Mouse (Mus musculus) right cerebral cortex, adult 2 months (tissue): Measurements from ENCODE around the gene Gadd45gip1.

ENCODE experiments used
- DNase-seq, 2 experiments: peaks; one replicate each; pipeline ENCODE4 v3.0.0; 2021 to 2022; ENCODE audit warnings: low spot score in 2 of 2

The Gadd45gip1 gene

DNA sequence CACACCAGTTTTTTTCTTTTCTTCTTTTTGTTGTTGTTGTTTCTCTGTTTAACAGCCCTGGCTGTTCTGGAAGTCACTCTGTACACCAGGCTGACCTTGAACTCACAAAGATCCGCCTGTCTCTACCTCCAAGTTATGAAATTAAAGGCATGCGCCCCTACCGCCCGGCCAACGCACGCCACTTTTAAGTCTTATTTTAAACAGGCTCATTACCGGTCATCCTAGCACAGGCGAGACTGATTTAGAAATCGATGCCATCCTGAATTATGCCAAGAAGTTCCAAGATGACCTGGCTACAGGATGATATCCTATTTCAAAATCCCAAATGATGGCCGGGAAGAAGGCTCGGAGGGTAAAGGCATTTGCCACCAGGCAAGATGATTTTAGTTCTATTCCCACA lies at the start of gene Gadd45gip1:
TSS of gene Gadd45gip1 (plus strand) at position 33 of the 400 bp plus-strand sequence.
- DNase-seq = no peak

DNA sequence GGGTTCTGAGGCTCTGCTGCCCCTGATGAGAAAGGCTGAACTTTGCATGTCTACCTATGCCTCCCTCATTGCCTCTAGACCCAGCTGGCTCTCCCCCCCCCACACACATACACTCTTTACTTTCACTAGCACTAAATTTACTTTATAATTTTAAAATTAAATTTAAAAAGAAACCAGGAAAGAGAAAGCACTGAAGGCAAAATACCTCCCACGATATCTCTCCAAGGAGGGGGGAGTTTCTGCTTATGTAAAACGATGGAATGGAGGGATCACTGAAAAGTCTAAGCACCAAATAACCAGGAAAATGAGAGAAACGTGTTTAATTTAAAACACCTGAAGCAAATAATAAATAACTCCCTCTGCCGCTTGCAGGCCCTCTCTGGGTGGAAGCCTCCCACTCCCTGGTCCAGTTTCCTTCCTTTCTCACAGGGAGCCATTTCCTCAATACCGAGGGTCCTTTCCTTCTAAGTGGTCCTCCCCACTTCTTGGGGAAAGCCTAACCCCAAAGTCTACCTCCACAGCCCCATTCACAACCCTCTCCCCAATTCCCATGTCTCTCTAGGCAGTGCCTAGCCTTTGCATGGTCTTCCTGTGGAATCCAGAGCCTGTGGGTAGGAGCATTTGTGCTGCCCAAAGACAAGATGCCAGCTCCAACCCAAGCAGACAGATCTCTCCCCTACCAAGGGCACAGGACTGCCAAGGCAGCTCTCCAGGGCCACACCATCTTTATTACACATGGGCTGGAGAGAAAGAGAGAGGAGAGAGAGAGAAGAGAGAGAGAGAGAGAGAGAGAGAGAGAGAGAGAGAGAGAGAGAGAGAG lies 49.4 kb upstream of the Gadd45gip1 start:
- DNase-seq = no peak

DNA sequence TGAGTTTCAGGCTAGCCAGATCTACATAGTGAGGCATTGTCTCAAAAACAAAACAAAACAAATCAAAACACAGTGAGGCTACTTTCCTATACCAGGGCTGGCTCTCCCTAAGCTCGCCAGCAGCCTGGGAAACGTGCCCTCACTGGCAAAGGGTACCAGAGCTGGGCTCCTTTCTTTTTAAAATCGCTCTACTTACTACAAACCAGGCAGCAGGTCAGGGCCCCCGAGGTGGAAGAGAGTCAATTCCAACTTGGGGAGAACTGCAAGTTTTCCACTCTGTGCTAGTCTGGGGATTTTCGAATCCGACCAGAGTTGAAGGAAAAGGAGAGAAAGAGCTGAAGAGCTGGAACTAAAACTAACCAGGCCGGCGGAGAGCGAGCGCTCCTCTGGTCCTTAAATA lies 48.6 kb upstream of the Gadd45gip1 start:
- DNase-seq = no peak

DNA sequence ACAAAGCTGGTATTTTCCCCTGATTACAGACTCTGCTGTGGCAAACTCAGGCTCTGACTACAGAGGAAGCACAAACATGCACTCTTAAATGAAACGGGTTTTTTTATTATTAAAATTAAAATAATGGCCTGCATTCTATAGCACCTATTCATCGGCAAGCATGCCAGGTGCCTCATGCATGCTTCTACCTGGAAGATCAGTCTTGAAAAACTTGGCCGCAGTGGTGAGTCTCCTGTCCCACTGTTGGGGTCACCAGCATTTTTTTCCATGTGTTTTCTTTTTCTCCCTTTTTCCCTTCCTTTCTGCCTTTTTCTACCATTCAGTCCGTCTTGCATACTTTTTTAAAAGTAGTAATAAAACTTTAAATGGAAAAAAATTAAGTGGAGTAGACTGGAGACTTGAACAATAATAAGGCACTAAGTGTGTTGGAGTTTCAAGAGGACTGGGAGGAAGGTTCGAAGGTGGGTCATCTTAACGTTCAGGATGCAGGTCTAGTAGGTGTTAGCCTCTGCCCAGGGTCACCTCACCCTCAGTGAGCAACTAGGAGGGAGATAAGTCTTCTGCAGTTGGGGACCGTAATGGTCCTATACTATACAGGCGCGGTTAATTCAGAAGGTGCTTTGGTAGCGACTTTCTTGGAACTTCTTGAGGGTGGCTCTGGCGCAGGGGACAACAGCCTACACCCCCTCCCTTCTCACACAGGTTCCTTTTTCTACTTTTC lies 48.0 kb upstream of the Gadd45gip1 start:
- DNase-seq = no peak

DNA sequence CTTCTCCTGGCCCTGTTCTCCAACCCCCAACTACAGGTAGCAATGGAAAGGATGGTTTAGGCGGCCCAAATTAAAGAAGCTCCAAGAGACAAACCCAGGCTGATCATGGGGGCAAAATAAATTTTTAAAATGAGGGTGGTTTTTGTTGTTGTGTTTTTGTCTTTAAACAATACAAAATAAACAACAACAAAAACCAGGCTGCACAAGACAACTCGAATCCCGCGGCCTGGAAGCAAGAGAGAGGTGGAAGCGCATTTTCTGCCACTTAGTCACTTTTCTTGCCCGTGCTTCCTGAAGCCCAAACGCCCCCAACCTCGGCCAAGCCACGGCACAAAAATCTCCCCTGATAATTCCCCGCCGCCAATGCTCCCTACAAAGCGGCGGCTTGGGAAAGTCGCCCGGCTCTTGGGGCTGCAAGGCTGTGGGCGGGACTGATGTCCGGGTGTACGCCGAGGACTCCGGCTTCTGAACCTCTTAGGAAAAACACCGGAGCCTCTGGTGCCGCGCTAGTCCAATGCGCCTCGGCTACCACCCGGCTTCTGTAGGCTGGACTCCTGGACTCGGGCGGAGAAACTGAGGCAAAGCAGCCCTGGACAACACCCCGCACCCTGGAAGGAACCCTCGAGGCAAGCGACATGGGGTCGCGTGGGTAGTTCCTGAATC lies 47.3 kb upstream of the Gadd45gip1 start:
- DNase-seq = no peak

DNA sequence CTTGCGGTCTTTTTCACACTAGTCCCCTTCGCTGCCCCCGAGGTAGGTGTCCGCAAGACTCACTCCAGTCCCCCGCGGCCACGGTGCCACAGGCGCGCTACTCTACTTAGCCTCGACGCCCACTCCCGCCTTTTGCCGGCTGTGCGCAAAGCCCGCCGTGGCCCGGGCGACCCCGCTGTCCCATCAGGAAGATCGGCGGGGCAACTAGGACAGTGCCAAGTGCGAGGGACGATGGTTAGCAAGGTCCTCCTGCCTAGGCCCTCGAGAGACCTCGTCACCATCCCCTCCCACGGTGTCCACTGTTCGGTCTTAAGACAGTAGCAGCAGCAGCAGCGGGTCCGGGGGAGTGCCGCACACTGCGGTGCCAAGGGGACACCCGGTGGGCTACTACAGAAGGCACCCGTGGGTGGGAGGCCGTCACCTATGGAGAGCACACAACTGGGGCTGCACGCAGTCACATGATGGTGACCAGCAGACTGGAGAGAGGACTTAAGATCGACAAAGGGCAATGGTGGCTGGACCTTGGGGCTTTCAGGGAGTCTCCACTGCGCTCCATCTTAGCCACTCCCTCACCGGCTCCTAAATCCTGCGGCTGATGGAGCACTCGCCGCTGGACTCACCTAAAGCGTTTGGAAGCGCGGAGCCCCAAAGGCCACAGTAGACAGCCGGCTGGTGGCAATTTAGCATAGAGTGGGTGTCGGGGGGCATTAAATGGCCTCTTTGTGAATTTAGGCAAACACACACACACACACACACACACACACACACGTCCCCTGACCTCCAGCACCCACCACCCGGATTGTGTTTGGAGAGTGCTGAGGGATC lies 46.4 kb upstream of the Gadd45gip1 start:
- no peak for DNase-seq

DNA sequence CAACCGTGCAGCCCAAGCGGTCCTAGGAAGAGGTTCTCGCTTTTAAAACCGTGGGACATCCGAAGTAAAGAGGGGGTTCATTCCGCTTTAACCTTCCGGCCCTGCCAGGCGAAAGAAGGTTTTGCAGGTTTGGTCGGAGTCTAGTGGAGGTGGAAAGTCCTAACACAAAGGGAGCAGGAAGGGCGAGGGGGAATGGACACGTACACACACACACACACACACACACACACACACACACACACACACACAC lies 45.9 kb upstream of the Gadd45gip1 start:
- DNase-seq = no peak

DNA sequence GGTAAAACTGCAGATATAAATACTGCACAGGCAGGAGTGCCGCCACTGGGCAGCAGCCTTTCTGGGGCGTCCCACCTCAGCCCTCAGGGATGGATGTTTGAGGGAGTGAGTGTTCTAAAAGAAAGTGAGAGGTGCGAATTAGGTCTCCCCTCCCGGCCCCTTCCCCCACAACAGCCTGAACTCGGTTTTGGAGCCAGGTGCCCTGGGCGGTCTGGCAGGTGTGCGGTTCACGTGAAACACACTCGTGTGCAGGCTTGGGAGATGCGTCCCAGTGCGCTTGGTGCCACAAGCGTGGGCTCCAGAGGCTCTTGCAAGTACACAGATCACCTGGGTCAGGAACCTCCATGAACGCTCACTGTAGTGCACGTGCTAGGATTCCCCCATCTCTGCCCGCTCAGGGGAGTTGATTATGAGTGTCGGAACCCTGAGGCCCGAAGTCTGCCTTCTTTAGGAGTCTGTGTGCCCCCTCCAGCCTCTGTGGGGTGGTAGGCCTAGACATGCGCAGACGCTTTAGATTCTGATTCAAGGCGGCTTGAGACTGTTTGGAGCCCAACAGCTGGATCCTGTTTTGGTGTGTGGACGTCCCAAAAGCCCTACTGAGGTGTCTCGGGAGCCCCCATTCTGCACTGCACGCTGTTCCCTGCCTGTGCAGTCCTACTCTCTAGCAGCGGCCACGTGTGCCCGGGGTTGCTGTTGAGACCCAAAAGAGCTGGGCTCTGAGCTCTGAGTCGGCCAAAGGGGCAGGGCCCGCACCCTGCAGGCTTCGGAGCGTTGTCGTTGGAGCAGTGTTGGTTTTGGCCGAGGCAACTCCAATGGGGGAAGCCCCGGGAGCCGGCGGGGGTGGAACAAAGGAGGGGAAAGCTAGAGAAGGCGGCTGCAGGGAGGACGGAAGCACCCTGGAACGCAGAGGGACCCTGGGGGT lies 45.3 kb upstream of the Gadd45gip1 start:
- DNase-seq = no peak

DNA sequence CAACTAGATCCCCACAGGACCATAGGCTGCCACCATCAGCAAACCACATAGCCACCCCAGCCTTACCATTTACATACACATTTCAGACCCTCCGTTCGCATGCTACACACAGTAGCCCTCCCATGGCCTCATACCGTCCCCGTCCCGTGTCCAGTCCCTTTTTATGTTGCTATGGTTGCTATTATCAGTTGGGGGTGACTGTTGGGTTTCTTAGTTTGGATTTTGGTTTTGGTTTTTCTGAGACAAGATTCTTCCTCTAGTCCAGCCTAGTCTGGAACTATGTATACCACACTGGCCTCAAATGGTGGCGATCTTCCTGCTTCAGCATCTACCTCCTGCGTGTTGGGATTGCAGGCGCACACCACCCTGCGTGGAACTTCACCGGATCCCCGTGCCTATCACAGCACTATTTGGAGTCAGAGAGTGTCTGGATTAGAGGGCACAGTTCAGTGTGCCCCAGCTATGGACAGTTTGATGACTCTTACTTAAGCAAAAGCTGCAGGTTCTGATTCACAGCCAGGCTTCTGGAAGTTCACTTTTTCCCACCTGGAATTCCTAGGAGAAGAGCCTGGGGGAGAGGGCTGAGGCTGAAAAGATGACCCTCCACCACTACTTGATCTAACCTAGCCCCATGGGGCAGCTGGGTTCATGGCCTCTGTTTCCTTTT lies 44.4 kb upstream of the Gadd45gip1 start:
- no peak for DNase-seq

DNA sequence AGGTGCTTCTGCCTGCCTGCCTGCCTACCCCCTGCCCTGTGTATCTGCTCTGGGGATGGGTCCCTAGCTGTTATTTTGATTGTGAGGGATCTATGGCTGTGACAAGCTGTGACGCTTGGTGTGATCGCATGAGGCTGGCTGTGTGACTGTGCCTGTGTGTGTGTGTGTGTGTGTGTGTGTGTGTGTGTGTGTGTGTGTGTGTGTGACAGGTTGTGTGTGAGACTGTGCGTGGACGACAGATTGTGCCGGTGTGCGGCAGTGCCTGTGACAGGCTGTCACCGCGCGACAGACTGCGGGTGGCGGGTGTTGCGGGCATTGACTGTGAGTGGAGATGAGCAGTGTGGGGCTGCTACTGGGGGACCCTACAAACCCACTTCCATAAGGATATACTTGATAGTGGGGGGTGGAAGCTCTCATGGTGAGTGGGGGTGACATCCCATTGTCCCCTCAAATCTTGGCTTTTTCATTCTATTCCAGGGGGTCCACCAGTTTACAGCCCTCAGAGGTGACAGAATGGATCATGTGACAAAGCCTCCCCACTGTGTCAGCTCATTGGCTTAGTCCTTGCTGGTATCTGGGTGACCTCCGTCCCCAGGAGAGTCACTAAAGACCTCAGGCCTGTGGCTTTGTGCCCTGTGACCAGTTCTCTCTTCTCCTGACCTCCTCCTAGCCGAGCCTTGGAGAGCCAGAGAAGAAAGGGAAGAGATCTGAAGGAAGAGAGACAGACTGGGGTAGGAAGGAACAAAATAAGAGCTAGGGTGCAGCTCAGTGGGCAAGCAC lies 43.6 kb upstream of the Gadd45gip1 start:
- no peak for DNase-seq

DNA sequence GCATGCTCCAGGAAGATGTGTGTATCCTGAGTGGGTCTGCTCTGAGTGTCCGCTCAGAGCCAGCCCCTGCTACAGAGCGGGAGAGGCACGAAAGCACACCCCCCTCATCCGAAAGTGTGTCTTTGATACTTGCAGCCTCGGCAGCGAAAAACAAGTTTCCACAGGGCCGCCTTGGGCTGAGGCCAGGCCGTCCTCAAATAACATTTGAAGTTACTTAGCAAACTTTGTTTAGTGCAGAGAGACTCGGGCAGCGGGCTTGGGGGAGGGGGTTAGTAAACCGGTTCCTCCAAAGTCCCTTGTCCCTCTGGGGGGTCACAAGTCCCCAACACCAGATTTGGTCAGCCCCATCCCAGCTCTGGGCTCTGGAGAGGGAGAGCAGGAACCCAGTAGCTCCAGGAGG lies 42.4 kb upstream of the Gadd45gip1 start:
- DNase-seq = no peak

DNA sequence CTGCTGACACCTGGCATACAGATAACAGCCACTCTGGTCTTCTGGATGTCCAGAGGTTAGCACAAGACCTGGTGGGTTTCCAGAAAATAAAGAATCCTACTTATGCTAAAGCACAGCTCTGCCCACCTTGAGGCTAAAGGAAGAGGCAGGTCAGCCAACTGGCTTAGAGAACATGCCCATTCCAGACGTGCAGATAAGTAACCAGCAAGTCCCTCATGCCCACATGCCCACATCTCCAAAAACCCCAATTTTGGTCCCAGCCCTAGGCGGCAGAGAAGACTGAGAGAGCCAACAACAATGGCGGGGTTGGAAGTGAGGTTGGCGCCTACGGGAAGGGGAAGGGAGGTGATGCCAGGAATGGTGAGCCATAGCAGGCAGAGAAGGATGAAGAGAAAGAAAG lies 42.0 kb upstream of the Gadd45gip1 start:
- DNase-seq = no peak

DNA sequence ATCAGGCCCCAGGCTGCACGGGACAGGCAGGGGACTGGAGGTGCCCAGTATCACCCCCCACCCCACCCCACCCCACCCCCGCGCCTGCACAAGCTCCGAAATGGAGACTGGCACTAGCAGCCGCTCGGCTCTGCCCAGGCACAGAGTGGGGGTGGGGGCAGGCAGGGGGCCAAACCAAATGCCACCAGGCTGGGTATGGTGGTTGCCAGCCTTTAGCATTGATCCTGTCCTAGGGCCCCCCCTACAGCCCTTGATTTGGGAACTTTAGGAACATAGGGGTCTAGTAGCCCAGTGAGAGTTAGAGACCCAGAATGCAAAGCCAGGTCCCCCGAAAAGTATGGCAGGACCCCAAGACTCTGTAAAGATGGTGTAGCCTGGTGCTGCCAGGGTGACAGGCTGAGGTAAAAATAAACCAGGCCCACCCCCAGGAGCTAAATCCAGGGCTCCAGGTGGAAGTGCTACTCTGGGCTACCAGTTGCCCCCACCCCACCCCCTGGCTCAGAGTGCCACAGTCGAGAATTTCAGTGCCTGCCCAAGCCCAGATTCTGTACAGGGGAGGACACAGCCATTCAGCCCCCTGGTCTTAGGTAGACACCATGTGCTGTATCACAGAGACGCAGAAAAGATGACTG lies 41.4 kb upstream of the Gadd45gip1 start:
- DNase-seq = no peak

DNA sequence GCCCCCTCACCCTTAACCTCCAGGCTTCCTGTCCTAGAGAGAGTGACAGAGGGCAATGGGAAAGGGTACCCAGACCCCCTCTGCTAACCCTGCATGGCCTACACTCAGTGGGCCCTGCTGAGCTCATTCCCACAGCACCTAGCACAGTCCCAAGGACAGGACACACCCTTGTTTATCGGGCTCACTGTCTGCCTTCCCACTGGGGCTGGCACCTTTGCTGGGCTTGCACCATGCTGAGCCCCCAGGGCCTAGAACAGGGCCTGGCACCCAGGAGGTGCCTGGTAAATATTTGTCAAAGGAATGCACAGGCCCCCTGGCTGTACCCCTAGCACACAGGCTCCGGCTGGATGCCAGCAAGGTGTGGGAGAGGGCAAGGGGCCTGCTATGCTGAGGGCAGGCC lies 40.8 kb upstream of the Gadd45gip1 start:
- no peak for DNase-seq

DNA sequence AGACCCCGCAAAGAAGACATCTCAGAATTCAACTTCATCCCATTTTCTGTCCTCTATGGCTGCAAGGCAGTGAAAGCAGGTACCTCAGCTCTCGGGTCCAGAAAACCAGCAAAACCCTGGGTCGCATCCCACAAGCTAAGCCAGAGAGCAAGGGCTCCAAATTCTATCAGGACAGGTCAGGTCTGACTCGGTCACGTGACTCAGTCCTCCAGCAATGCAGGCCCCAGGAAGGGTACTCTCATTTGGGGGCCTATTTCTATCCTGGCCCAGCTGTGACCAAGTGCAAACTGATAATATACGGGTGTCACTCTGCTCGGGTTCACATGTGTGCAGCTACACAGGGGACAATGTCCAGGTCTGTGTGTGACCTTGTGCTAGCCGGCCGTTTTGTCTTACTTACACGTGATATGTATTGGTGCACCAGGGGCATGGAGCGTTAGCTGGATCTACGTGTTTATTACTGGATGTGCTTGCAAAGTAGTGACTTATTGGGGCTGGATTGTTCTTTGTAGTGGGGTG lies 38.8 kb upstream of the Gadd45gip1 start:
- no peak for DNase-seq

DNA sequence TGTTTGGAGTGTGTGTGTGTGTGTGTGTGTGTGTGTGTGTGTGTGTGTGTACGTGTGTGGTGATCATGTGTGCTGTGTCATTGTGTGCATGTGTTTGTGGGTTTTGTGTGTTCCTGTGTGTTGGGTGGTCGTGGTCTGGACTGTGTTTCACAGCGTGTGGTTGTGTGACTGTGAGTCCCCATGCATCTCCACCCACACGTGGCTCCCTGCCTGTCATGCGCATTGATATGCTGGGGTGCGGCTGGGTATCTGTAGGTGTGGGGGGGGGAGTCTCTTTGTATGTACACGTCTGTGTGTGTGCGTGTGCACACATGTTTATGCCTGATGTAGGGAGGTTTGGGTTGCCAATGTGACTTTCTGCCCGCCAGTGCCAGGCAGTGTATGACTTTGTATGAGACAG lies 38.2 kb upstream of the Gadd45gip1 start:
- no peak for DNase-seq

DNA sequence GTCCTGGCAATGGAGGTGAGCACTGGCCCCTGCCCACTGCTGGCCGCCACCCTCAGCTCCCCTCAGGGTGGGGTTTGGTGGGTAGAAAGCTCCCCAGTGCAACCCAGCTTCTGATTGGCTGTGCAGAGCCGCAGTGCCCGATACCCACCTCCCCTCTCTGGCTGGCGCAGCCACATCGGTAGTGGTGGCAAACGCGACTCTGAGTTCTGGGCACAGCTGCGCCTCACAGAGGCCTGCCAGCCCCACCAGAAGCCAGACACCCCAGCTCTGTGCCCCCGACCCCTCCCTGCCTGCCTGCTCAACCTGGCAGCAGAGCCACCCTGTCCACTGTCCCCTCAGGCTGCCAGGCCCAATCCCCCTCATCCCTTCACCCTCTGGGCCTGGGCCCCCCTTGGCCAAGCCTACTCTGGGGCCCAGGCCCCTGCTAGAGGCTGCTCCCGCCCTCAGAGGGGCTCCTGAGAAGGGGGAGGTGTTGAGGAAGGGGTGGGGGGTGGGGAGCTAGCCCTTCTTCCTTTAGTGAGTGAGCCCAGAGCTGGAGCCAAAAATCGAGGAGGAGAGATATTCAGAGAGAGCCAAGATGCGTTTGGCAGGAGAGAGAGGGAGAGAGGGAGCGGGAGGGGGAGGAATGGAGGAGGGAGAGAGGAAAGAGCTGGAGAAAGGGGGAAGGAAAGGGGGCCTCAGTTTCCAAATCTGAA lies 37.4 kb upstream of the Gadd45gip1 start:
- no peak for DNase-seq

DNA sequence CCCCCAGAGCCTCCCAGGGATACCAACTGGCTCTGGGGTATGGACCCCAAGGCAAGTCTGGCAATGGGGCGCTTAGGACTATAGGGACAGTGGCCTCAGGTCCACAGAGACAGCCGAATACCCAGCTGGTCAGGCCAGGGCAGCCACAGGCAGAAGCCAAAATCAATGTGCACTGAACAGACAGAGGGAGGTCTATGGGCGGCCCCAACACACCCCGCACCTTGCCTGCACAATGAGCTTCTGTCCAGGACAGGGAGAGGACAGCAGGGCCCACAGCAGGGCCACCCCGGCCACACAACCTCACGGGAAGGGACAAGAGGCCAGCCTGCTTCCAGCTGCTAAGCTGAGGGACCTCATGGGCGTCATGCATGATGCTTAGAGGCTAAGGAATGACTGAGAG lies 36.8 kb upstream of the Gadd45gip1 start:
- no peak for DNase-seq
